ENCODE assay signal across 13 mouse cellular contexts in genomic region chr8:26273792-26274191, GRCm38 (mm10).
A peak's percentile ranks its signal among the peaks of the same experiment; 100 is the strongest.
DNase-seq lines count a peak whose midpoint lies in the region; ATAC-seq and TF ChIP-seq lines count a peak whose summit lies in the region.
"Had no signal": no experiment of that assay in that cellular context is flagged by ENCODE, and none has a peak within 500 bp of the region (broad histone marks: within the 10 kb centered on the region; RNA-seq: fewer than 3 reads in every experiment).

No protein-coding gene starts in this region.

- peak overlapping the region; percentile 40 for H3K4me3 ChIP-seq in heart, embryonic 10.5 days
- no peak overlapping the region for H3K4me3 ChIP-seq in heart, adult 2 months
- no peak overlapping the region for H3K4me3 ChIP-seq in kidney, embryonic 16.5 days (ENCODE audit: low read length)
- no peak overlapping the region for H3K4me3 ChIP-seq in forebrain, embryonic 16.5 days (replicated peaks; ENCODE audit: low read length)
- H3K4me3 ChIP-seq in midbrain, embryonic 12.5 days: no peak overlapping the region

- H3K79me2 ChIP-seq in heart, adult 2 months (replicated peaks; ENCODE audit: control insufficient read depth, insufficient read depth, low read length): no peaks in the 10 kb centered on the region

- no peak for ATAC-seq in kidney, embryonic 16.5 days (ENCODE audit: low FRiP score, low TSS enrichment)
- 0 out of 2 replicates have a peak, but pooled peaks have one; percentile 12 for ATAC-seq in forebrain, embryonic 16.5 days
- no peak for ATAC-seq in midbrain, embryonic 12.5 days (ENCODE audit: low FRiP score, low read depth)

- WGBS in heart, embryonic 10.5 days: 31% methylated on average over 5 of the region's 5 CpGs
- 76% methylated on average over 5 of the region's 5 CpGs for WGBS in heart, adult 2 months
- 62% methylated on average over 5 of the region's 5 CpGs for WGBS in kidney, embryonic 16.5 days
- WGBS in forebrain, embryonic 16.5 days: 48% methylated on average over 5 of the region's 5 CpGs
- WGBS in midbrain, embryonic 12.5 days: 42% methylated on average over 5 of the region's 5 CpGs

- no peak for DNase-seq in heart, embryonic 10.5 days (ENCODE audit: low spot score)
- DNase-seq in heart, adult 2 months: no peak
- DNase-seq in kidney, adult 18-20 months: no peak
- no peak for DNase-seq in adrenal gland, postnatal 4 days (ENCODE audit: low spot score in 2 of 2)
- no peak for DNase-seq in thymus, postnatal 10 days (ENCODE audit: low spot score in 2 of 2)
- DNase-seq: gastrocnemius, postnatal 25 days; right cerebral cortex, postnatal 14 days had no signal

- H3K9ac ChIP-seq in heart, adult 2 months (ENCODE audit: low read depth, low read length): no peak overlapping the region
- H3K9ac ChIP-seq in kidney, embryonic 16.5 days (replicated peaks; ENCODE audit: low read length): no peak overlapping the region
- no peak overlapping the region for H3K9ac ChIP-seq in forebrain, embryonic 16.5 days (replicated peaks; ENCODE audit: low read depth, low read length)
- 0 out of 2 replicates have a peak overlapping the region, but pooled peaks have one; percentile 15 for H3K9ac ChIP-seq in midbrain, embryonic 12.5 days (replicated peaks)

- H3K27ac ChIP-seq in heart, embryonic 10.5 days: no peak overlapping the region; the same call in 1 of the 2 replicates
- no peak overlapping the region for H3K27ac ChIP-seq in heart, adult 2 months
- no peak overlapping the region for H3K27ac ChIP-seq in kidney, embryonic 16.5 days (ENCODE audit: low read length)
- no peak overlapping the region for H3K27ac ChIP-seq in forebrain, embryonic 16.5 days (ENCODE audit: low read length)
- peak overlapping the region; percentile 46; the same call in 1 of the 2 replicates for H3K27ac ChIP-seq in midbrain, embryonic 12.5 days (replicated peaks)
- H3K27ac ChIP-seq: kidney, postnatal 0 days; macrophage had no signal

- intact Hi-C loops in heart, adult 2 months (cut with DNase I): loop anchor here (5.0 to 10.0 kb wide), 2 partner anchors 171 to 709 kb away; no protein-coding TSS in a partner anchor

- no peaks in the 10 kb centered on the region for H3K9me3 ChIP-seq in heart, embryonic 10.5 days
- no peaks in the 10 kb centered on the region for H3K9me3 ChIP-seq in kidney, embryonic 16.5 days (ENCODE audit: low read length)
- H3K9me3 ChIP-seq in forebrain, embryonic 16.5 days (ENCODE audit: control insufficient read depth, low read length): no peaks in the 10 kb centered on the region
- no peaks in the 10 kb centered on the region for H3K9me3 ChIP-seq in midbrain, embryonic 12.5 days

- H3K4me1 ChIP-seq in heart, embryonic 10.5 days: peaks cover 18% of the 10 kb centered on the region
- H3K4me1 ChIP-seq in heart, adult 2 months (ENCODE audit: control insufficient read depth, insufficient read depth, low read length): no peaks in the 10 kb centered on the region
- H3K4me1 ChIP-seq in kidney, embryonic 16.5 days (ENCODE audit: insufficient read depth, low read length): peaks cover 19% of the 10 kb centered on the region
- peaks cover 15% of the 10 kb centered on the region for H3K4me1 ChIP-seq in forebrain, embryonic 16.5 days (replicated peaks; ENCODE audit: control insufficient read depth, insufficient read depth, low read length)
- peaks cover 22% of the 10 kb centered on the region for H3K4me1 ChIP-seq in midbrain, embryonic 12.5 days

- no peaks in the 10 kb centered on the region for H3K36me3 ChIP-seq in heart, embryonic 10.5 days
- H3K36me3 ChIP-seq in heart, adult 2 months (ENCODE audit: control insufficient read depth, insufficient read depth, low read length): no peaks in the 10 kb centered on the region
- H3K36me3 ChIP-seq in kidney, embryonic 16.5 days (ENCODE audit: insufficient read depth, low read length): no peaks in the 10 kb centered on the region
- no peaks in the 10 kb centered on the region for H3K36me3 ChIP-seq in forebrain, embryonic 16.5 days (ENCODE audit: control insufficient read depth, insufficient read depth)
- H3K36me3 ChIP-seq in midbrain, embryonic 12.5 days: no peaks in the 10 kb centered on the region
- H3K36me3 ChIP-seq: G1E had no signal

- H3K4me2 ChIP-seq in kidney, embryonic 16.5 days (replicated peaks; ENCODE audit: low read depth, low read length): peak overlapping the region; percentile 38
- H3K4me2 ChIP-seq in forebrain, embryonic 16.5 days (ENCODE audit: low read length): no peak overlapping the region
- peak overlapping the region; percentile 41 for H3K4me2 ChIP-seq in midbrain, embryonic 12.5 days (replicated peaks)

- TF ChIP-seq CTCF in heart, adult 2 months (IDR thresholded peaks at IDR 0.05): no peak

- no peak for TF ChIP-seq EP300 in heart, adult 2 months (IDR thresholded peaks at IDR 0.05; ENCODE audit: insufficient read depth, low read depth, low read length)

- peaks cover 56% of the 10 kb centered on the region for H3K27me3 ChIP-seq in heart, embryonic 10.5 days (ENCODE audit: insufficient read depth, poor library complexity, severe bottlenecking)
- peaks cover 1% of the 10 kb centered on the region; the same call in 1 of the 2 replicates for H3K27me3 ChIP-seq in heart, adult 2 months (ENCODE audit: control insufficient read depth, insufficient read depth, low read length)
- 0 out of 2 replicates have a peak, but pooled peaks cover 6% of the 10 kb centered on the region for H3K27me3 ChIP-seq in kidney, embryonic 16.5 days (ENCODE audit: insufficient read depth, low read length)
- no peaks in the 10 kb centered on the region for H3K27me3 ChIP-seq in forebrain, embryonic 16.5 days (replicated peaks; ENCODE audit: control insufficient read depth, insufficient read depth, low read length)
- H3K27me3 ChIP-seq in midbrain, embryonic 12.5 days: peaks cover 12% of the 10 kb centered on the region

- no peak for TF ChIP-seq POLR2A in heart, adult 2 months (IDR thresholded peaks at IDR 0.05; ENCODE audit: insufficient read depth, low read depth, low read length)
